Mouse (Mus musculus) right cerebral cortex, postnatal 36 days (tissue): ENCODE results near the gene Tldc1.

ENCODE experiments used
- DNase-seq, 2 experiments: peaks; one replicate each; pipeline ENCODE4 v3.0.0; 2022; ENCODE audit warnings: low spot score in 2 of 2, mixed read lengths in 1 of 2

Tldc1 gene

GRCm38 (mm10) chr8:119778263-119778662 lies at the start of gene Tldc1:
Tldc1 (minus strand) TSS chr8:119778416.
- peak; percentile 98 for DNase-seq

DNA sequence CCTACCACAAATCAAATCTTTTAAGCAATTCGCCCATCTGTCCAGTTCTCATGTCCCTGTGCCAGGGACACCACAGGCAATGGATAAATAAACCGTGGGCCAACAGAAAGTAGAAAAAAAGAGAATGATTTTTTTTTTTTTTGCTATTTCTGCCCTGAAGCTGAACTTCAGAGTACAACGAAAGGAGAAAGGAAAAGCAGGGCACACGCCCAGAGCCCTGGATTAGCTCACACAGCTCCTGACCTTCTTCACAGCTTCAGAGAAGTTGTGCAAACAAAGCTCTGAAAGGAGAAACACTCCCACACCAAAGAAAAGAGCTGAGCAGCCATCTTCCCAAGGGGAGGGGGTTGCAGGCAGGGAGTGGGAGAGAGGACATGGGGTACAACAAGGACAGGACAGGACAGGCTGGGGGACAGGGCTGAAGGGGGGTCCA lies 49.5 kb upstream of the Tldc1 start:
- DNase-seq = no peak

DNA sequence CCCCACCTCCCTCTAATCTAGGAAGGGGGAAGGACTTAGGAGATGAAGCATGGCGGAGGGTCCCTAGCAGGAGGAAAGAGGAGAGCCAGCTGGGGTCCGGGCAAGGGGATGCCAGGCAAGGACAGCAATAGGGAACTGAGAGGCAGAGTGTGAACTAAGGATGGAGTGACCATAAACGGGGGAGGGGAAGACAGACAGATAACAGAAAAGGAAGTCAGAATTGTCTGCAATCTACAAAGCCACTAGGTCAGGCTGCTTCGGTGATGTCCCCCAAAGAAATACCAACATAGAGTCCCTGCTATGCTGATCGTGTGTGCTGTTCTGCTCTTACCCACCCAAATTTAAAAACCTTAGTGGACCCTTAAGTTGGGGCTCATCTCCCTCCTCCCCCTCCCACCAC lies 48.8 kb upstream of the Tldc1 start:
- DNase-seq = no peak

- DNase-seq = no peak
Measured at GRCm38 (mm10) chr8:119825950-119826730, 47.9 kb upstream of the Tldc1 start.

- DNase-seq = peak in 1 of 2 experiments; percentile 68
Measured at GRCm38 (mm10) chr8:119824809-119825273, 46.6 kb upstream of the Tldc1 start.

GRCm38 (mm10) chr8:119824100-119824499 lies 45.9 kb upstream of the Tldc1 start:
- DNase-seq = peak in 1 of 2 experiments; percentile 49

DNA sequence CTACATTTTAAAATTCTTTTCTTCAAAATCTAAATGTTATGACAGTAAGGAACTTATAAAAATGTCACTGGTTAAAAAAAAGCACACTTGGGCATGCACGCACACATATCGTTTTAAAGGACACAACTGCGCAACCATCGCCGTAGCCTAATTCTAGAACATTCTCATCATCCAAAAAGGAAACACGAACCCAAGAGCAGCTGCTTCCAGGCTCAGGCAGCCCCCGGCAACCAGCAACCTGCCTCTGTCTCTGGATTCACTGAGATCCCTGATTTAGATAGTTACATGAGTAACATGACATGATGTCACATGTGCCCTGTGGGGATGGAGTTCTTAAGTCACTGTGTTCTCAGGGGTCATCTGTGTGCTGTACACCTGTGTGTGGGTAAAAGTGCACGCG lies 45.1 kb upstream of the Tldc1 start:
- DNase-seq = no peak

DNA sequence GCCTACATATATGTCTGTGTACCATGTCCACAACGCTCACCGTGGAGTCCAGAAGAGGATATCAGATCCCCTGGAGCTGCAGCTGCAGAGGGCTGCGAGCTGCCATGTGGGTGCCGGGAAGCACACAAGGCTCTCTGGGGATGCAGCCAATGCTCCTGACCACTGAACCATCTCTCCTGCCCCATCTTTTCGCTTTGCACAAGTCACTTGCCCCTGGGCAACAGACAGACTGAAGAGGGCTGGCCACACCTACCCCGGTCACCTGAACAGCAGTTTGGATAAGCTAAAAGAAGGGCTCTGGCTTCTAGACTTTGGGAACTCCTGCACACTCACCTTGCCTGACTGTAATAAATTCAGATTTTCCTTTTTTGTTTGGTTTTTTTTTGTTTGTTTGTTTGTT lies 43.5 kb upstream of the Tldc1 start:
- no peak for DNase-seq

DNA sequence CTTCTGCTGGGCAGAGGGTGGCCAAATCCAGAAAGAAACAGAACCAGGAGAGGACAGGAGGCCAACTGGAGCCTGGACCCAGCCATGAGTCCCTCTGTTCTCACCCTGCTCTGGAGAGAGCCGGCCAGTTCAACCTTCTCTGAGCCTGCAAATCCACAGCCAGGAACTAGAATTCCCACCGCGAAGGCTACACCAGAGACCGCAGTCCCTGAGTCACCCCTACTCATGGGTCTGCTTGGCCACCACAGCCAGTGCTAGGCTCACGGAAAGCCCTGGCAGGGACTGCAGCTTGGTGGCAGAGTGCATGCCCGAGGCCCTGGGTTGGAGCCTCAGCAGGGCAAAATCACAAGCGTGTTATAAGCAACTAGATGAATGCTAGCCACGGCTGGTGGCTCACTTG lies 41.8 kb upstream of the Tldc1 start:
- no peak for DNase-seq

- no peak for DNase-seq
Measured at GRCm38 (mm10) chr8:119819316-119819715, 41.1 kb upstream of the Tldc1 start.

DNA sequence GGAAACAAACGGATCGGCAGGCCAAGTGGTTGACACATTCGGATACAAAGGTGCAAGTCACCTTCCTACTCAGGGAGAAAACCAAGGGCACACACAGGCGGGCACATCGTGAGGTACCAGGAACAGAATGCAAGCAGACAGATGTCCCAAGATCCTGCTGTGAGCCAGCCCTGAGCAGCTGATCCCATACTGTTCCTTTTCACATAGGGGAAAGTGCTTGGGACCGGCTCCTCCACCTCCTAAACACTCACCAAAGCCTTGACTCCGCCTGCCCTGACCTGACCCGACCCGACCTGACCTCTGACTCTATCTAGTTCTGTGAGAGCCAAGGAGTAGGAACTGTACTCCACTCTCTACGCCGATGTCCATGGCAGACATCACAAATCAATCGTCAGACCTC lies 39.2 kb upstream of the Tldc1 start:
- DNase-seq = no peak

GRCm38 (mm10) chr8:119816219-119816618 lies 38.0 kb upstream of the Tldc1 start:
- DNase-seq = no peak

GRCm38 (mm10) chr8:119812650-119813431 lies 34.6 kb upstream of the Tldc1 start:
- DNase-seq = no peak

- DNase-seq = no peak
Measured at GRCm38 (mm10) chr8:119811925-119812324, 33.7 kb upstream of the Tldc1 start.

DNA sequence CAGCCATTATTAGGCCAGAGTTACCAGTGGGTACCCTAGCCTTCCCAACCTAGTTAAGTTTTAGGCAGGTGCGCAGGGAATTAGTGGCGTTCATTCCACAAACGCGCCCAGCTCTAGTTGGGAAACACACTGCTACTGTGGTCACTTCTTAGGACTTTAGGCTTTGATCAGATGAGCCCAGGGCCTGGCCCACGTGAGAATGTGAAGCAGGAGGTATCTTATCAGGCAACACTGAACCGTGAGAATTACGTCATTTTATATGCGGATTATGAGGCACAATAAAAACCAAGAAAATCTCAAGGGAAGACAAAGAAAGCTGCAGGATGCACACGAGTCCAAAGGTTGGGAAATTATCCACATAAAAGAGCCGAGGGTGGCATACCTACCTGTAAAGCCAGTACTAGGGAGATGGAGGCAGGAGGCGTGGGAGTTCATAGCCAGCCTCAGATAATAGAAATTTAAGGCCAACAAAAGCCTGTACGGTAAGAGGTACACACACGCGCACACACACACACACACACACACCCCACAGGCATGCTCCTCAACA lies 32.8 kb upstream of the Tldc1 start:
- no peak for DNase-seq

DNA sequence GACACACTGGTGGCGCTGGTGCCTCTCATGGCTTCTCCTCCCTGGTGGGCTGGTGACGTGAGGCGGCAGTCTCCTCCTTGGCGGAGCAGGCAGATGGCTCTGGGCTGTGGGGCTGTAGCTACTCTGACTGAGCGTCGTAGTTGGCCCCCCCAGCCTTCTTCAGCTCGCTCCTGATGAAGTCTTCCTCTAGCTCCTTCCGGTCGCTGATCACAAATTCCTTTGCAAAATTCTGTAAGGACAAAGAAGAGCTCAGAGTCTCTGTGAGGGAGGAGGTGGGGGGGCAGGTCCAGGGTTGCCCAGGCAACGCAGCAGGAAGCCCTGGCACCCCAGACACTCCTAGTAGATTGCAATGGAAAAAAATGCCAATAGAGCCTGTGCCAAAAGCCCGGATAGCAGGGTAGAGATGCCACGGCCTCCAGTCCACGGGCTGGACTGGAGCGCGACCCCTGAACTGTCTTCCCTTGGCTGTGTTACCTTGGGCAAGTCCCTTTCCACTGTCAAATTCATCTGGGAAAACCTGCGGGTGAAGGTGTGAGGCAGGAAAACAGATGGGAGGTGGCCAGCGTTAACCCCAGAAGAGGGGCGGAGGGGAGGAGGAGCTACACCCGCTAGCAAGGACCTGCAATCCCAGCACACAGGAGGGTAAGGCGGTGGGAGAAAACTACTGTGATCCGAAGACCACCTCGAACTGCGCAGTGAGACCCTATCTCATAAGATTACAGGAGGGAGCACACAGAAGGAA lies 32.1 kb upstream of the Tldc1 start:
- no peak for DNase-seq

DNA sequence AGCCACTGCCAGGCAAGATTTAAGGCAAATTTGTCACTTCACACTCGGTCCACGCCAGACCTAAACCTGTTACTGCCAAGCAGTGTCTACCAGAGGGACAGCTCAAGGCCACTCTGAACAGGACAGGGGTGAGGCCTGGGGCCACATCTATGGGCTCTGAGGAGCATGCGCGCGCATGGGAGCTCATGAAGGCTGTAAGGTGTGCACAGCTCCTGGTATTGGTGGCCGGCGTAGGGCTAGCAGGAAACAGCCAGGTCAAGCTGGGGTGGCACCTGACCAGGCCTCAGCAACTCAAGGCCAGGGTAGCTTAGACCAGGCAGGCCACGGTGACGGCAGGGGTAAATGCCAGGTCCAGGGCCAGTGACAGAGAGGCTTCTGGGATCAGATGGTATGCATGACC lies 31.4 kb upstream of the Tldc1 start:
- no peak for DNase-seq

GRCm38 (mm10) chr8:119807687-119808086 lies 29.5 kb upstream of the Tldc1 start:
- no peak for DNase-seq

DNA sequence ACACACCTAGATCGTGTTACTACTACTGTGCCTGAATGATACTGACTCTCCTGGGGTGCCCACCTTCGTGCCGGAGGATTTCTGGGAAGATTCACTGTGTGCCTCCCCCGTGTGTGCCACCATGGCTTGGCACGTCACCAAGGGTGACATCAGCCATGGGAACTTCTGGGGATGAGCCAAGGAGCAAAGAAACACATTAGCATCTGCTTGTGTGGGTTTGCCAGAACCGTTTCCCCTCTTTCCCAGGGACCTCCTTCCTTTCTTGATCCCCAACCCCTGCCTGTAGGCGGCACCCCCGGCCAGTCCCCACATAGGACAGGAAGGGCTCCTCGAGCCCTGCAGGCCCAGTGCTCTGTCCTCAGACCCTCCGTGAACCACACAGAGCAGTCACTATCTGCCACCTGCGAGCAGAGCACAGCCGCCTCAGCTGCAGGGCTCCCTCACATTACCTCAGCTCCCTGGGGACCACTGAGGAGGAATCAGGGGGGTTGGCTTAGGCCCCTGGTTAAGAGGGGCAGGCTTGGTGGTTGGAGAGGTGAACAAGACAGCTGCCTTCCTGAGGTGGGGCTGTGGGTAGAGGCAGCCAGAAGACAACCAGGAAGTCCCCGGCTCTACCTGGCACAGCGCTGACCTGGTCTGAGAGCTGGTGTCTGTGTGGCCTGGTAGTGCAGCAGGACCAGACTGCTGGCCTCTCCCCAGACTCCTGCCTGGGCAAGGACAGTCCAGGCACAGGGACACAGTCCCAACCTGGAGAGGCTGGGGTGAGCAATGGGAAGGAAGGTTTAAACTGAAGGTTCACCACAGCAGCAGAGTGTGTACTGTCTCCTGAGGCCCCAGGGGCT lies 28.4 kb upstream of the Tldc1 start:
- DNase-seq = peak in 1 of 2 experiments; percentile 56

- no peak for DNase-seq
Measured at GRCm38 (mm10) chr8:119805275-119805674, 27.1 kb upstream of the Tldc1 start.

GRCm38 (mm10) chr8:119802592-119802991 lies 24.4 kb upstream of the Tldc1 start:
- no peak for DNase-seq
